Mouse (Mus musculus): ENCODE measurements at regions not wholly inside any gene's neighbourhood (a gene's known extent, or its start where the extent isn't known, plus 50 kb on each side); places are given as distances from the start of the nearest gene placed in this dataset.
A peak's percentile ranks its signal among the peaks of the same experiment; 100 is the strongest.

DNA sequence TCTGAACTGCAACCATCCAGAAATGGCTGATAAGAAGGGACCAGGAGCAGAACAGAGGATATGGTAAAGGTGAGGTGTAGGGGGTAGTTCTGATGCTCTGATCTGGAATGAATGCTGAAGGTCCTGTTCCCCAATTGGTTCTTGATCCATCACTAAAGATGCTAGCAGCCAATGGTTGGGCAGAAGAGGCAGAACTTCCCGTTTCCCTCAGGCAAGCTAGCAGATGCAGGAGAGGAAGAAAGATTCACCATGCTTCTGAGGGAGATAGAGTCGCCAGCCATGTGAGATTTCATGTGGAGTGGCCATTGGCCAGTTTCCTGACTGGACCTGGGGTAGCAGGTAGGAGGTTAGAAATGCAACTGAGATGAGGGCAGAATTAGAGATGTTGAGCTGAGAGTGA is 394.6 kb downstream of the Ptpru start:
- TF ChIP-seq MAX (IDR thresholded peaks at IDR 0.05; ENCODE audit: low read length) (peak; percentile 79), ZKSCAN1 (IDR thresholded peaks at IDR 0.05; ENCODE audit: borderline replicate concordance, low read depth, low read length) (no peak), CTCF (conservative IDR thresholded peaks at IDR 0.05 in 1 of 2, IDR thresholded peaks at IDR 0.05 in 1 of 2; ENCODE audit: low read depth in 2 of 2, low read length in 2 of 2) (no peak), IRF4 (IDR thresholded peaks at IDR 0.05; ENCODE audit: low read depth, low read length) (peak; percentile 15), CHD1 (IDR thresholded peaks at IDR 0.05; ENCODE audit: low read depth, low read length) (no peak), HCFC1 (IDR thresholded peaks at IDR 0.05; ENCODE audit: low read depth, low read length) (peak; percentile 73), EP300 (IDR thresholded peaks at IDR 0.05; ENCODE audit: low read length) (no peak), POLR2AphosphoS2 (IDR thresholded peaks at IDR 0.05; ENCODE audit: low read depth, low read length) (no peak), MAZ (IDR thresholded peaks at IDR 0.05; ENCODE audit: low read depth, low read length) (no peak)

Data from CH12.LX (cell line).